Mouse (Mus musculus) limb, embryonic 12.5 days (tissue): ENCODE measurements at regions not wholly inside any gene's neighbourhood (a gene's known extent, or its start where the extent isn't known, plus 50 kb on each side); places are given as distances from the start of the nearest gene placed in this dataset.
A peak's percentile ranks its signal among the peaks of the same experiment; 100 is the strongest.

Experiments
- ATAC-seq: fragments of 200-750 bp; cut with Nextera tagmentation; 2 replicates; pipeline ENCODE4 v1.8.0; 2017; ENCODE audit warnings: low read depth, moderate TSS enrichment; ENCODE audit not compliant: insufficient number of reproducible peaks, insufficient read depth, low FRiP score, low TSS enrichment
- H3K27ac ChIP-seq: fragments of 300-500 bp; sonication (generic); 2 replicates; pipeline ENCODE4 v1.5.1; 2016; ENCODE audit warnings: mild to moderate bottlenecking, moderate library complexity
- H3K27me3 ChIP-seq: fragments of 300-500 bp; sonication (generic); 2 replicates; pipeline ENCODE4 v1.6.1; 2016; ENCODE audit warnings: mild to moderate bottlenecking, moderate library complexity
- H3K36me3 ChIP-seq: fragments of 300-500 bp; sonication (generic); 2 replicates; pipeline ENCODE4 v1.6.1; 2016; ENCODE audit warnings: mild to moderate bottlenecking, moderate library complexity
- H3K4me1 ChIP-seq: fragments of 300-500 bp; sonication (generic); replicated peaks from 2 replicates; pipeline ENCODE4 v1.6.1; 2016
- H3K4me2 ChIP-seq: fragments of 300-500 bp; sonication (generic); 2 replicates; pipeline ENCODE4 v1.6.1; 2016; ENCODE audit warnings: mild to moderate bottlenecking, moderate library complexity
- H3K4me3 ChIP-seq: fragments of 300-500 bp; sonication (generic); replicated peaks from 2 replicates; pipeline ENCODE4 v1.5.1; 2016; ENCODE audit warnings: mild to moderate bottlenecking
- H3K9ac ChIP-seq: fragments of 300-500 bp; sonication (generic); replicated peaks from 2 replicates; pipeline ENCODE4 v1.6.1; 2016; ENCODE audit warnings: mild to moderate bottlenecking, moderate library complexity
- H3K9me3 ChIP-seq: fragments of 300-500 bp; sonication (generic); 2 replicates; pipeline ENCODE4 v1.6.1; 2016; ENCODE audit warnings: mild to moderate bottlenecking, moderate library complexity
- WGBS: fragments of 180-500 bp; shearing (Covaris S2); methylation state at CpG from one replicate; pipeline ENCODE4 v1.1.7; 2016; 5-methylcytosine and 5-hydroxymethylcytosine counted together

DNA sequence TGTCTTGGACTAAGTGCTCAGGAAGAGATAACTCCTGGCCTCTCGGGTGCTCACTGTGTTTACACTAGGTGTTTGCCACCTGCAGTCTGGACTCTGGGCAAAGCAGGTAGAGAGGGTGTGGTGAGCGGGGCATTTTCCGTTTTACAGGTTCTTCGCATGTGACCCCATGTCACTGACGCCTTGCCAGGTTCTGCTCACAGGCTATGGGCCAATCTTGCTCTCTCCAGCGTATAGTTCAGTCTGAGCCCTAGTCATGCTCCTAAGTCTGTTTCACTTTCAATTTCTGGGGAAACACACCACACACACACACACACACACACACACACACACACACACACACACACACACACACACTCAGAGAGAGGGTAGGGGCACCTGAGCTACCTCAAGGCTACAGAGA lies 112.4 kb upstream of the Parp11 start:
- WGBS = 91% methylated on average over 6 of the region's 6 CpGs
- Histone ChIP-seq H3K4me3 (no peak overlapping the region), H3K4me2 (no peak overlapping the region), H3K27me3 (no peaks in the 10 kb centered on the region), H3K36me3 (no peaks in the 10 kb centered on the region), H3K9me3 (no peaks in the 10 kb centered on the region), H3K4me1 (peaks cover 51% of the 10 kb centered on the region), H3K9ac (no peak overlapping the region), H3K27ac (no peak overlapping the region)
- no peak for ATAC-seq

DNA sequence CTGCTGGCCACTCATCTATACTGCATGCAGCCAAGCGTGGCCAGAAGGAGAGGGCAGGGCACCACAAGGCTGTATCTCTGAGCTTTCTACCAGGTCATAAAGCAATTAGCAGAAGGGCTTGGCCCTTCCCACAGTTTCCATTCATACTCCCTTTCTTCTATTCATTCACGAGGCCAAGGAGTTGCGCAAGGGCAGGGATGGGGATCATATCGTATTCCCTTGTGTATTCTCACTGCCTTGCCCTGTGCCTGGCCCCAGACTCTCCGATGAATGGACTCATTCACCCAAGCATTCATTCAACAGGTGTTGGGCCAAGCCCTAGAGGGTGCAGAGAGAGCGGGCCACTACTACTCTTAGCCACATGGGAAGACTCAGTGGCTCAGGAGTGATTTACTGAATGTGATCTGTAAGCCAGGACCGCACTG lies 111.2 kb upstream of the Parp11 start:
- WGBS = 64% methylated on average over 7 of the region's 7 CpGs
- H3K9ac ChIP-seq = no peak overlapping the region
- no peak overlapping the region for H3K4me3 ChIP-seq
- no peaks in the 10 kb centered on the region for H3K9me3 ChIP-seq
- H3K4me2 ChIP-seq = no peak overlapping the region
- H3K36me3 ChIP-seq = no peaks in the 10 kb centered on the region
- peaks cover 43% of the 10 kb centered on the region for H3K4me1 ChIP-seq
- no peaks in the 10 kb centered on the region for H3K27me3 ChIP-seq
- no peak overlapping the region for H3K27ac ChIP-seq
- ATAC-seq = no peak

DNA sequence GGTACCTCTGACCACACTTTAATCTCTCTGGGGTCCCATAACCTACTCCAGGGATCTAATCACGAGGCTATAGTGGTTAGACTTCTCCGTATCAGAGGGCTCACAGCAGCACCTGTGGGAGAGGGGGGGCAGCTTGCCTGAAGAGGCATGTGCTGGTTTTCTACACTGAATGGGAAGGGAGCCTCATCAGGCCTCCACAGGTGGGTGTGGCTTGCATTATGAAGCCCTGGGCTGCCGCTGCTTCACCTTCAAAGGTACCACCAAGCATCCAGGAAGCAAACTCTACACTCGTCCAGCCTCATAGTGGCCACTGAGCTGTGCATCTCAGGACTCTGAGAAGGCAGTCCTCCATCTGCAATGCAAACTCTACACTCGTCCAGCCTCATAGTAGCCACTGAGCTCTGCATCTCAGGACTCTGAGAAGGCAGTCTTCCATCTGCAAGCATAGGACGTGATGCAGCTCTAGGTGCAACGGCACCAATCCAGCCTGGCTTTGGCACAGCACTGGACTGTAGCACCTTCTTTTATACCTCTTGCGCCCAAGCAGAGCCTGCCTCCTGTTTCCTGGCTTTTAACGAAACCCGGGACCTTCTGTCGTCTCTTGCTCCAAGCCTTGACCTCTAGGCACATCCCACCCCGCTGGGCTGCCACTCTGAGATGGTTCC lies 110.5 kb upstream of the Parp11 start:
- Histone ChIP-seq H3K27me3 (no peaks in the 10 kb centered on the region), H3K4me1 (peaks cover 36% of the 10 kb centered on the region), H3K27ac (no peak overlapping the region), H3K9ac (no peak overlapping the region), H3K36me3 (no peaks in the 10 kb centered on the region), H3K9me3 (no peaks in the 10 kb centered on the region), H3K4me2 (no peak overlapping the region), H3K4me3 (no peak overlapping the region)
- 38% methylated on average over 12 of the region's 12 CpGs for WGBS
- ATAC-seq = no peak

DNA sequence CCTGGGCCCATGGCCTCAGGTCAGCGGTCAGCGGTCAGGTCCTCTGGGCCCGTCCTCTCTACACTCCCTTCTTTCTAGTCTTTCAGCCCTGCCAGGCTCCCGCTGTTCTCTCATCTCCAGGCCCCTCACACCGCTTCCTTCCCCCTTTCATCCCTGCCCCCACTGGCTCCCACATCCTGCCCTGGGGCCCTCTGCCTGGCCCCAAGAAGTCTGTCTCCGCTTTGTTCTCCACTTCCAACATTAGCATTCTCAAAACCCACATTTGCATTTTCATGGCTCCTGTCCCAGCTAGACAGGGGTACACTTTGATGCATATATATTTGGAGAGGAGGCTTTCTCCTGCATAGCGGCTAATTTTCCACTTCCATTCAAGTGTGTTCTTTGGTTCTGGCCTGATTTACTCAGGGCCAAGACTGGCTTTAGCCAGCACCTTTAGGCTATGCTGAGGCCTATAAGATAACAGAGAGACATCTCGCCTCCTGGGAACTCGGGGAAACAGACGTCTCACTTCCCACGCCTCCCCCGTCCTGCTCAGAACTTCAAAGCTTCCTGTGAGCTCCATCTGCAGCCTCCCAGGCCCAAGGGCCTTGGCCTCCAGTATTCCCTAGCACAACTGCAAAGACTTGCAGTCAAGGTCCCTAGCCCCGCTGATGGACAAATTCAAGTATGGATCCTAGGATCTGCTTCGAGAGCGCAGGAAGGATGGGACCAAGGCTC lies 109.8 kb upstream of the Parp11 start:
- H3K4me3 ChIP-seq = no peak overlapping the region
- peaks cover 34% of the 10 kb centered on the region for H3K4me1 ChIP-seq
- no peaks in the 10 kb centered on the region for H3K36me3 ChIP-seq
- peak overlapping the region; percentile 23; the same call in 1 of the 2 replicates for H3K4me2 ChIP-seq
- WGBS = 16% methylated on average over 15 of the region's 15 CpGs
- peak overlapping the region; percentile 56 for H3K27ac ChIP-seq
- no peaks in the 10 kb centered on the region for H3K27me3 ChIP-seq
- H3K9ac ChIP-seq = 0 out of 2 replicates have a peak overlapping the region, but pooled peaks have one; percentile 47
- H3K9me3 ChIP-seq = no peaks in the 10 kb centered on the region
- no peak for ATAC-seq

DNA sequence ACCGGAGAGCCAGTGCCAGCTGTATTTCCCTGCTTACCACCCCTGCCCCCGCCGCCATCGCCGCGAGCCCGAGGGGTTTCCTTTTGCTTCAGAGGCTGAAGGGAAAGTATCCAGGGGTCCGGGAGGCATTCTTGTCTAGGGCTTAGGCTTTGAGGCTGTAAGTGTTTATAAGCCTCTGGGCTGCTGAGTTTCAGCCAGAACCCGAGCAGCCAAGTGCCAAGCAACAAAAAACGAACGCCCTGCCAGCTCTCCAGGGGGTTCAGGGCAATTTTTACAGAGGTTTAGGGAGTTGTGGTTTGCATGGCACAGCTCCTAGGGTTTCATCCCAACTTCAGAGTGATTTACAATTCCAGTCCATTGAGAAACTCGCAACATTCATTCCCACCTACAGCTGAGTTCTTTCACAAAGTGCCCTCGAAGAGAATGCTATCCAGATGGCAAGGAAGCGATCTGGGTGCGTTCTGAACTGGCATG lies 109.2 kb upstream of the Parp11 start:
- Histone ChIP-seq H3K9ac (0 out of 2 replicates have a peak overlapping the region, but pooled peaks have one; percentile 47), H3K27me3 (no peaks in the 10 kb centered on the region), H3K4me1 (peaks cover 34% of the 10 kb centered on the region), H3K9me3 (no peaks in the 10 kb centered on the region), H3K27ac (peak overlapping the region; percentile 56), H3K4me2 (peak overlapping the region; percentile 23; the same call in 1 of the 2 replicates), H3K36me3 (no peaks in the 10 kb centered on the region), H3K4me3 (no peak overlapping the region)
- no peak for ATAC-seq
- 20% methylated on average over 15 of the region's 15 CpGs for WGBS

DNA sequence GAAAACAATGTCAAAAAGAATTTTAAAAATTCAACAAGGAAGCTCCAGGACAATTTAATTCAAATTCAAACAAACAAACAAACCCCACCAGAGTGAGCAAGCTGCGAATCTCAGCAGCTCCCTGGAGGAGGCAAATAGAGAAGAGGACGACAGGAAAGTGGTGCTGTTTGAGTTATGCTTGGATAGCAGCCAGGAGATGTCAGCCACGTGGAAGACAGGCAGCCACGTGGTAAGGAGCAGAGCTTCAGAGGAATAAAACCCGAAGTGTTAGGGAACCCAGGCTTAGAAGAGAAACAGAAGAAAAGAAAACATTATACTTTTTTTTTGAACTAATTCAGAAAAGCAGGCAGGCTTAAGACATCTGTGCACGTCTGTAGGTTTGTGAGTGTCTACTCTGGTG lies 108.2 kb upstream of the Parp11 start:
- no peaks in the 10 kb centered on the region for H3K9me3 ChIP-seq
- no peaks in the 10 kb centered on the region; the same call in 1 of the 2 replicates for H3K27me3 ChIP-seq
- no peak overlapping the region for H3K9ac ChIP-seq
- H3K27ac ChIP-seq = no peak overlapping the region
- no peak for ATAC-seq
- H3K36me3 ChIP-seq = no peaks in the 10 kb centered on the region
- peaks cover 34% of the 10 kb centered on the region for H3K4me1 ChIP-seq
- no peak overlapping the region for H3K4me3 ChIP-seq
- no peak overlapping the region for H3K4me2 ChIP-seq
- WGBS = 37% methylated on average over 6 of the region's 6 CpGs

DNA sequence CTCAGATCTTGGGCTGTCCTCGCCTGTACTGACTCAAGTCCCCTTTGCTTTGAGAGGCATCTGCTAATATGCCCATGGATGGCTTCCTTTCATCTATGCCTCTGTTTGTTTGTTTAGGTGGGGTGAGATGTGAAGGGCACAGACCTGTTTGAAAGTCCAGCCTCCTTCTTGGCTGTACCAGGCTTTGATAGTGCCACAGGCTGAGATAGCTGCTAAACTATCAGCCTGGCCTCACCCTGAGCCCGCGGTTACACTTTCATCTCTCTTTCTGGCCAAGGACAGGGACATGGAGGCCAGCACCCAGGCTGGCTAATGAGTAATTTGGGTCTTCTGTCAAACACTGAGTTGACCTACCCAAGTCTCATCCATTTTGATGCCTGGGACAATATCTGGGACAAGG lies 105.0 kb upstream of the Parp11 start:
- no peaks in the 10 kb centered on the region for H3K9me3 ChIP-seq
- no peak overlapping the region for H3K4me2 ChIP-seq
- peaks cover 4% of the 10 kb centered on the region; the same call in 1 of the 2 replicates for H3K27me3 ChIP-seq
- H3K27ac ChIP-seq = no peak overlapping the region
- H3K9ac ChIP-seq = no peak overlapping the region
- no peak overlapping the region for H3K4me3 ChIP-seq
- H3K4me1 ChIP-seq = peaks cover 17% of the 10 kb centered on the region
- 94% methylated on average over 3 of the region's 3 CpGs for WGBS
- no peak for ATAC-seq
- H3K36me3 ChIP-seq = no peaks in the 10 kb centered on the region

DNA sequence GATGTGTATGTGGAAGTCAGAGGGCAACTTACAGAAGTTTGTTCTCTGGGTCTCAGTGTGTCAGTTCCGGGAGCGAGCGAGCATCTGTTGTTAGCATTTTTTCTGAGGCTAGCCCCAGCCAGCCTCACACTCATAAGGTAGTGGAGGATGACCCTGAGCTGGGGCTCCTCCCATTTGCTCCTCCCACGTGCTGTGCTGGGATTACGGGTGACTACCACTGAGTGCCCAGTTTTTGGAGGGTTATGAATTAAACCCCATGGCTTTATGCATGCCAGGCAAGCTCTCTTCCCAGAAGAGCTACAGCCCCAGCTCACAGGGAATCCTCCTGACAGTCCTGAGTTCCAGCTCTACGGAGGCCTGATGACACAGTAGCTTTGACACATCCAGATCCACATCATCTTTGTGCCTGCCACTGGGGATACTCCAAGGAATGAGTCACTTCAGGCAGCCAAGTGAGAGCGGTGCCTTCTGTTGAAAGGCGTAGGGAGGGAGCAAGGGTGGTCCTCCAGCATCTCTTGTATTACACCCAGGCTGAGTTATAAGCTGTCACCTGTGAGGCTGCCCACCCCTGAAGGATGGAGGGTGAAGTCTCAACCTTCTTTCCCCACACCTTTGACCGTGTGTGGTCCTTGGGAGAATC lies 97.8 kb upstream of the Parp11 start:
- Histone ChIP-seq H3K4me1 (peaks cover 8% of the 10 kb centered on the region; the same call in 1 of the 2 replicates), H3K27ac (no peak overlapping the region), H3K27me3 (0 out of 2 replicates have a peak, but pooled peaks cover 4% of the 10 kb centered on the region), H3K4me3 (no peak overlapping the region), H3K9me3 (no peaks in the 10 kb centered on the region), H3K4me2 (no peak overlapping the region), H3K36me3 (no peaks in the 10 kb centered on the region), H3K9ac (no peak overlapping the region)
- peak; percentile 42; the same call in 1 of the 2 replicates for ATAC-seq
- WGBS = 76% methylated on average over 9 of the region's 9 CpGs

DNA sequence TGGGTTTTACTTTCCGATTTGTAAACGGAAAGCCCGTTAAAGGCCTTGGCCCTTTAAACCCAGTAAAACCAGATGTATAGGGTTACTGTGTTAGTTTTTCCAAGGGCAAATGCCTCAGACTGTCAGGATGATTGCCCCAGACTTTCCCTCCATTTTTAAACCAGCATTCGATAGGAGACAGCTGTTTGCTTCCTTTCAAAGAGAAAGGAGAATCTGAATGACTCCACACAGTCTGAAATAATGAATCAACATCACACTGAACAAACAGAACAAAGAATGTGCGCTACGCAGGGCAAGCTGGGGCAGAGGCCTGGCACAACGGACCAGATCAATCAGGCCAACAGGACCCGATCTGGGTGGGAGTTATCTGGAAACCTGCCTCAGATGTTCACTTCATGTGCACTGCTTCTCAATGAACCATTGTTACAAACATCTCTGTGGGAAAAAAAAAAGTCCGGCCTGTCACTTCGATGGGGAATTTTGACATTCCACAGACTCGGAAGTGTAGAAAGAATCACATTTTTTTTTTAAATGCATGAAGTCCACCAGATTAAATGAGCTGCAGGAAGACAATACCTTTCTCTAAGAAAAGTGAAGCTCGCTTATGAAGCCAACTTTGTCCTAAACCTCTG lies 97.0 kb upstream of the Parp11 start:
- Histone ChIP-seq H3K4me3 (no peak overlapping the region), H3K9ac (no peak overlapping the region), H3K9me3 (no peaks in the 10 kb centered on the region), H3K27ac (0 out of 2 replicates have a peak overlapping the region, but pooled peaks have one; percentile 14), H3K4me2 (0 out of 2 replicates have a peak overlapping the region, but pooled peaks have one; percentile 2), H3K4me1 (peaks cover 8% of the 10 kb centered on the region; the same call in 1 of the 2 replicates), H3K27me3 (no peaks in the 10 kb centered on the region), H3K36me3 (no peaks in the 10 kb centered on the region)
- ATAC-seq = no peak
- WGBS = 53% methylated on average over 12 of the region's 12 CpGs

DNA sequence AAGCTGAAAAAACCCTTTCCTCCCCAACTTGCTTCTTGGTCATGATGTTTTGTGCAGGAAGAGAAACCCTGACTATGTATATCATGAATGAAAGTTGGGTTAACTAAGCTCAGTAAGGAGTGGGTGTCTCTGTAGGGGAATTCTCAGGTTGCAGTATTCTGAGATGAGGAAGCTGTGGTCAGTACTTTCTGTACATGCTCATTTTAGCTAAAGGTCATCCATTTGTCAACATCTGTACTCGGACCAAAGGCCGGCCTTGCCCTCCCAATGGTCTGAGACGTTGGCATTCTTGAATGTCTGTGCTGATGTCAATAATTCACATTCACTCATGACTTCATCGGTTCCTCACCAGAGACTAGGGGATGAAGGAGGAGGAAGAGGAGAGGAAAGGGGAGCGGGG lies 94.9 kb upstream of the Parp11 start:
- H3K4me3 ChIP-seq = no peak overlapping the region
- H3K4me1 ChIP-seq = peaks cover 12% of the 10 kb centered on the region
- no peak overlapping the region for H3K27ac ChIP-seq
- H3K36me3 ChIP-seq = no peaks in the 10 kb centered on the region
- no peaks in the 10 kb centered on the region for H3K9me3 ChIP-seq
- no peaks in the 10 kb centered on the region for H3K27me3 ChIP-seq
- ATAC-seq = no peak
- no peak overlapping the region for H3K9ac ChIP-seq
- no peak overlapping the region for H3K4me2 ChIP-seq
- 89% methylated on average over 5 of the region's 5 CpGs for WGBS

DNA sequence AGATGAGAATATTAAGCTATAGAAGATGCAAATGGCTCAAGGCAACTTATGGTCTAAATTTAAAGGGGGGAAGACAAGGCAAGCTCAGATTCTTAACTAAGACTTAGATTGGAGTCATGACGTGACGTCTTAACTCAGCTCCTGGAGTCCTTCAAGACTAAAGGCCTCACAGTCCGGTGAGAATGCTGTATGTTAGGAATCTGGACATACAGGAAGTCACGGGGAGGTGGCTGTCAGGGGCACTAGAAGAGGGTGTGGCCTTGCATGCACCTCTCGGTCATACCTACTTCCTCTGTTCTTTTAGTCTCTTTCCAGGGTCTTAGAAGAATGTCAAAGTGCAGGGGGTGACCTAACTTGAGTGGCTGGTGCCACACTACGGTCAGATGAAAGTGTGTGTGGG lies 91.5 kb upstream of the Parp11 start:
- Histone ChIP-seq H3K27me3 (no peaks in the 10 kb centered on the region), H3K4me3 (no peak overlapping the region), H3K36me3 (no peaks in the 10 kb centered on the region), H3K4me2 (no peak overlapping the region), H3K4me1 (peaks cover 9% of the 10 kb centered on the region; the same call in 1 of the 2 replicates), H3K9ac (no peak overlapping the region), H3K27ac (no peak overlapping the region), H3K9me3 (no peaks in the 10 kb centered on the region)
- 72% methylated on average over 6 of the region's 6 CpGs for WGBS
- ATAC-seq = no peak
